Mouse (Mus musculus) adipocyte (in vitro differentiated cells): ENCODE data around the gene Fam20b.
"Not testable (repeated sequence)": the region's sequence is repeated elsewhere in the genome, so short reads cannot be mapped to it uniquely, and the experiment has no call there.

Experiments used
- DNase-seq: peaks from one replicate; pipeline ENCODE4 v3.0.0-alpha.2; 2016; ENCODE audit warnings: low spot score

Gene Fam20b

GRCm38 (mm10) chr1:156671921-156672320 is 47.0 kb downstream of the Fam20b start:
- no peak for DNase-seq

DNA sequence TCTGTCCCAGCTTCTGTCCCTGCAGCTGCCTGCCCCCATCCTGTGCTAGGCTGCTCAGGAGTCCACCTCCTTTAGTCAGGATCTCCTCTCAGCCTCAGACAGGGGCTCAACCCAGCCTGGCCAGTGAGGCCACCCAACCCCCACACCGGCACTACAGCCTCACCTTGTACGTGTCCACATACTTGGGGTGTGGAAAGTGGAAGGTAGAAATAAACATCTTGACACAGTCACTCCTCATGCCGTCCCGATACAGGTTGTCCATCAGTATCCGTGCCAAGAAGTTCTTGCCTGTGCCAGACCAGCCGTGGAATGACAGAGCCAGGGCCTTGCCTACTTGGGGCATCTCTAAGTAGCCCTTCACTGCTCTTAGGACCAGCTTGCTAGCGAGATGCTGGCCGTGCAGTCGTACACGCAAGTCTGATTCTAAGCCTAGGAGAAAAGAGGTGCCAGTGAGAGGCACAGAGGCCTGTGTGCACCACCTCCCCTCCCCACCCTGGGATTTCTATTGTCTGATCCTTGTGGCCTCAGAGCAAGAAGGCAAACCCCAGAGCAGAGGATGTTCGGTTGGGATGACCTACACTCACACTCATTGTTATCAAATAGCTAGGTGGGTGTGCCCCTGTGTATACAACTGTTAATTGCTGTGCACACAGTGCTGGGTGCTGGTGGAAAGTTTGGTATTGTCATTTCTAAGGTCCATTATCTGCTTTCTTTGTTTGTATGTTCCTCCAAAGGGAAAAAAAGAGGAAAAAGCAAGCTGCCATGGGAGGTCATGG is 49.5 kb downstream of the Fam20b start:
- DNase-seq: no peak

- no peak for DNase-seq
These were observed 50.3 kb downstream of the Fam20b start for GRCm38 (mm10) chr1:156668602-156669001.

DNA sequence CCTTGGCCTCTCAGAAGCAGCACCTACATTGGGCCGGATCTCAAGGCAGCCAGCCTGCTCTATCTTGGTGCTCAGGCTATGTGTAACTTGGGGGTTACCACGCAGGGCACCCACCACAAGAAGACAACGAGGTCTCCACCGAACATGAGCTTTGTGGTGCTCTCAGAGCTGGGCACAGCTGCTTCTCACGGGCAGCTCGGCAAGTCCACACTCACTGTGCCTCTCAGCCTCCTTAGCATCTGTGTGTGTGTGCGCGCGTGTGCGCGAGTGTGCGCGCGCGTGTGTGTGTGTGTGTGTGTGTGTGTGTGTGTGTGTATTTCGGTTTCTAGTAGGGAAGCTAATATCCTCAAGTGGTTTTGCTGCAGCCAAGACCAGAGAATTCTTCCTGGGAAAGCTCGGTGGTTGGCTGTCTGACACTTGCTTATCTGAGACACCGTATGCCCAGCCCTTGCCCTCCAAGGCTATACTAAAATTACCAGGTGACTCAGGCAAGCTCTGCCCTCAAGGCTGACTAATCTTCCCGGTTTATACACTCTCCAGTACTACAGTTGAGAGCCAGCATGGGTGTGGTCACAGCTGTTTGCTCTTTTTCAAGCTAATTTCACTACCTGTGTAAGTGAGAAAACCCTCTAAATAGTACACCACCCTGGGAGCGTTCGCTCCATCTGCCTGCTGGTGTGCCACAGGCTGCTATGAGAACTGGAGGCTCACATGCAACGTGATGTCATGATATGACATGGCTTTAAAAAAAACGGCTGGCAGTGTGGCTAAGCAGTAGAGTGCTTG is 51.6 kb downstream of the Fam20b start:
- DNase-seq: no peak

DNA sequence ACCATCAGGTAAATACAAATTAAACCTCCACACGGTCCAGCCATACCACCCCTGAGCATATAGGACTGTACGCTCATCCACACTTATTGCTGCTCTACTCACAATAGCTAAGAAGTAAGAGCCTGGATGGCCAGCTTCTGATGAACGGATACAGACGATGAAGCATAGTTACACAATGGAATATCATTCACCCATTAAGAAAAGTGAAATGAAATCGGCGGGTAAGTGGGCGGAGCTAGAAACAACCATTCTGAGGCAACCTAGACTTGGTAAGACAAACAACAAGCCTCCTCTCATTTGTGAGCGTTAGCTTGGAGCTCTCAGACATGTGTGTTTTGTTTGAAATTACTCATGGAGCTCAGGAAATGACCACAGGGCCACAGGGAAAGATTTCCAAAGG is 53.1 kb downstream of the Fam20b start:
- no peak for DNase-seq

- DNase-seq: not testable (repeated sequence)
These were observed 58.1 kb downstream of the Fam20b start for GRCm38 (mm10) chr1:156660660-156661236.

DNA sequence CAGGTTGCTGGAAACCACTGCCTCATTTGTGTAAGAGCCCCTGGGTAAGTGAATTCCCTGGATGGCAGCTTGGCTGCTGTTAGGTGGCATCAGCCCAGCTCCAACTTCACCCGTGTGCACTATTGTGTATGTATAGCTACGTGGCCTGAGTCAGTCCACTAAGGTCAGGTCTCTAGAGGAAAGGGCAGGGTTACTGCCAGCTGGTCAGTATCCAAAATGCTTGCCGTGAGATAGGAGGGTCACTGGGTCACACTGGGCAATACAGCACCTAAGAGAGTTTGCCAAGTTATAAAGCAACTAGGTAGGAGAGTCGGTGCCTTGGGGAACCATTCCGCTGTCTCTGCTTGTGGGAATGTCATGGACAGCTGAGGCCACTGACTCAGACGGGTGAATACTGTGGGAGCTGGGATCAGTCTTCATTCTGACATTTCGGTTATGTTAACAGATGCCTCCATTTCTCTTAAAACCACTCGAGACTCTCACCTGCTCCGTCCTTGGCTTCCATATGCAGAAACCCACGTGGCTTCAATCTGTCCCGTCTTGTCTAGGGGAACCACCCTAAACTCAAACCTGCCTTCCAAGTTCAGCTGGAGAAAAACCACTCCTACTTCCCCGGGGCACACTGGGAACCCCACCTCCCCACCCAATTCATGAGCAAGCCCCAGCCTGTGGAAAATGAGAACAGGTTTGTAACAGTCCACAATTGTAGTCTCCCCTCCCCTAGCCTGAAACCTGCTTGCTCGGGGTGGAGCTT is 58.8 kb downstream of the Fam20b start:
- DNase-seq: peak; percentile 56

- peak; percentile 68 for DNase-seq
These were observed 60.2 kb downstream of the Fam20b start for GRCm38 (mm10) chr1:156658676-156659075.

DNA sequence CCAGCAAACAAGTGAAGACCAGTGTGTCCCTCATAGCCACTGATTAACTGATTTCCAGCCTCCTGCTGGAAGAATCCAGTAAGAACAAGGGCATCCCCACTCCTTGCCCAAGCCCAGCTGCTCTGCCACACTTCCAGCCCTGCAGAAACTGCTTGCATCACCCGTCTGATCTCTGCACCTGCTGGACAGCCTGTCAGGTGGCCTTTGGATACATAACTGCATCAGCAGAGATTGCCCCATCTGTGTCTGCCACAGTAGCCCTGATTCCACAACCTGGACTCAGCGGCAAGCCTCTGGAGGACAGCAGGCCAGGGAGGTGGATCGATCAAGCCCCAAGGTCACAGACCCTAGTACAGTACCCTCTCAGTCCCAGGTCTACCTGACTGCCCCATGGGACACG is 61.4 kb downstream of the Fam20b start:
- no peak for DNase-seq

DNA sequence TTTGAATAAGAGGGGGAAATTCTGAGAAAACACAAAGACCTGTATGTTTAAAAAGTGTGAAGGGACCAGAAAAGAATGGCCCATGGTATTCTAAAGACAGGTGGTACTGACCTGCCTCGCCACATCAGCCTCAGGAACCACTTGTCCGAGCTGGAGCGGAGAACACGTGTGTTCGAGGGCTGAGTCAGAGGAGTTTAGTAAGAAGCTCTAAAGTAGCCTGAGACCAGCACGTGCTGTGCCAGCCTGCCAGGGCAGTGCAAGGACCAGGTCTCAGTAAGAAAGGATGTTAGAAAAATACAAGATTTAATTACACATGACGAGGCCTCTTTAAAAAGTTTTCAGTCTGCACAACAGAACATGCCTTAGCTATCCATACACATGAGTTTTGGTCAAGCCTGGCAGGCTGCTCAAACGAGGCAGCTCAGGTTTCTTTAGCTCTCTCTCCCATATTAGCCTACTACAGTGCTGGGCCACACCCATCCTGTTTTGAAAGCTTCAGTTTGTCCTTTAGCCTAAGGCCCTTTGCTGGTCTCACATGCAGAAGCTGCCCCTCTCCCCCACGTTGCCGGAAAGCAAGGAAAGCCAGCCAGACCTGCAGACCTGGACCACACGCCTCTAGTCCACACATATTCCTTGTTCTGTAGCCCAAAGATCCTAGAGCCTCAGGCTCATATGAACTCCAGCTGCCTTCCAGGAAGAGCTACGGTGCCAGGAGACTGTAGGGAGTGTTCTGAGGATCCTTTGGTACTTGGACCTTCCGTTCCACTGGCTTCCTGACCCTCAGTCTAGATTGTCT is 64.0 kb downstream of the Fam20b start:
- DNase-seq: peak; percentile 29

- DNase-seq: no peak
These were observed 66.6 kb downstream of the Fam20b start for GRCm38 (mm10) chr1:156652189-156652822.

- no peak for DNase-seq
These were observed 68.3 kb downstream of the Fam20b start for GRCm38 (mm10) chr1:156650631-156651030.

DNA sequence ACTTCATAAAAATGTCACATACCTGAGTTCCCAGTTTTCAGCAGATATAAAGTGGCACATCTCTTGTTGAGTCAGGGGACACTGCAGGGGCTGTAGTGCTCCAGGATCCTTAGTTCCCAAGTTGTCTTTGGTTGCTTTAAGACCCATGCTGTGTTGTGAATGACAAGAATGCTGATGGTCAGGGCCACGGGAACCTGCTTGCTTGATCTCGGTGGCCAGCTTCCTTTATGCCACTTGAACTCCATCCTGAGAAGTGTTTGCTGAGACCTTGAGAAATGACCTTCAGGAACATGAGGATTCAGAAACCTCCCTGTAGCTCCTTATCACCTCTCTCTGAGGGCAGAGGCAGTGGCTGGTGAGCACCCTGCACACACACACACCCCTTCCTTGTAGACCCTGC is 70.2 kb downstream of the Fam20b start:
- no peak for DNase-seq

- no peak for DNase-seq
These were observed 72.9 kb downstream of the Fam20b start for GRCm38 (mm10) chr1:156645971-156646370.

DNA sequence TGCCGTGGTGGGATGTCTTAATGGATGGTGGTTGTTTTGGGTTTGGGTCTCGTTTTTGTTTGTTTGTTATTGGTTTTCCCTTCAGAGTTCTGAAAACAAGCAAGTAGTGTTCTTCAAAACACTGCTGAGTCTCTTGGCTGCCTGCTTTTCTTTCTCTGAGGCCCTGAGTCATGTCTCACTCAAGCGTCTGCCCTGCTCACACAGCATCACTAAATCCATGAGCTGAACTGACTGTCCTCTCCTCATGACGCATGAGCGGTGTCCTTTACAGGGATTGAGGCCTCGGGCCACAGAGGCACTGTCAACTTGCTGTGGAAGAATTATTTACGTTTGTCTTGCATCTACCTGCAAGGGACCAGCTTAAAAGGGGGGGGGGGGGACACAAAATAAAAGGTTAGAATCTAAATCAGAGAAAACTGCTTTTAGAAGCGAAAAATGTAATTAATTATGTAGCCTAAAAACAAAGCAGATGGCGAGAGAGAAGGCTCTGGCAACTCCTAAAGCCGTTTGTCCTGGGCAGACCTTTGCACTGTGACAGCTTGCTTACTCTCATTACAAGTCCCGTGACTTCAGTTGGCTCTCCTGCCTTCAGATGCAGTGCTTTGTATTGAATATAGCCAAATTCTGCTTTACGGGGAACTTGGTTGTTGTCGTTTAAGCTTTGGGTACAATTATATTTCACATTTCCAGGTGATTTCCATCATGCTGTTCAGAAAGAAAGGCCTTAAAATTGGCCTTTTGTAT is 73.9 kb downstream of the Fam20b start:
- no peak for DNase-seq

GRCm38 (mm10) chr1:156644061-156644460 is 74.8 kb downstream of the Fam20b start:
- DNase-seq: no peak

DNA sequence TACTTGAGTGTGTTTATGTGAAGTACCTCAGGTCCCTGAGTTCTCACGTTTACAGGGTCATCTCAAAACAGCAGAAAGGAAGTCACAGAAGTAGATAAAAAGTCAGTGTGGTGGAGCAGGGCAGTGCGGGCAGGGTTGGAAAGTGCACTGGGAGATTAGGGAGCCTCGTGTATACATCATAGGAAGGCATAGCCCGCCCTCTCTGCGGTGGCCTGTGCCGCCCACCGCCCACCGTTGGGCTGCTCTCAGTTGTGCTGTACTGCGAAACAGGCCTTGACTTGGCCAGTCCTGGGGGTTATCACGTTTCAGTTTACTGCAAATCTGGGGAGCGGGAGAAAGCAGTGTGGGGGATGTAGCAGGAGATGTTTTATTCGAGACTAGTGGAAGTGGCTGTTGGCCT is 76.1 kb downstream of the Fam20b start:
- DNase-seq: no peak

DNA sequence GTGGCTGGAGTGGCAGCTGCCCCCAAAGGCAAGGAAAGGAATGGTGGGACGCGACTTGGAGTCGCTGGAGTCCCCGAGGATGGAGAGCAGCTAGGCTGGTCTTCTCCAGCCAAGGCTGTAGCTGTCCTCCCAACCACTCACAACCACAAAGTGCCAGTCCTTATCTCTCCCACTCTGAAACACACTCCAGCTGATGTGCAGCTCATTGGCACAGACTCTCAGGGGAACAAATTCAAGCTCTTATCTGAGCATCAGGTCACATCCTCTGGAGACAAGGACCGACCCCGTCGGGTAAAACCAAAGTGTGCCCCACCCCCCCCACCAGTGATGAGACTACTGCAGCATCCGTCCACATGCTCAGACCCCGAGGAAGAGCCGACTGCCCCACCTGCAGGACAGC is 77.1 kb downstream of the Fam20b start:
- DNase-seq: no peak

DNA sequence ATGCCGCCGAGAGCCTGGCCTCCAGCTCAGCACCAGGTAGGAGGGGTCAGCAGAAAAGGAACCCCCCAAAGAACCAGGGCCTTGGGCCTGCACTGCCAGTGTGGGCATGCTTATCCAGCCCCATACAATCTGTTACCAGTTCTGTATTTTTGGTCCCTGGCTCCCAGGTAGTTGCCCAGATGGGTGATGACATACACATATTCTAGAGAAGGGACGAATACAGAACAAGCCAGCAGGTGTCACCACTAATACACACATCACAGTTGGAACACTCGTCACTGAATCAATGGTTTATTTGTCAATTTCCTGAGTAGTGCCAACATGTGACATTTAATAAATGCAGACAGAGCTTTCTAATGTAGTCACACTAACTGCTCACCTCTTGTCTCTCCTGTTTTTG is 78.3 kb downstream of the Fam20b start:
- no peak for DNase-seq

DNA sequence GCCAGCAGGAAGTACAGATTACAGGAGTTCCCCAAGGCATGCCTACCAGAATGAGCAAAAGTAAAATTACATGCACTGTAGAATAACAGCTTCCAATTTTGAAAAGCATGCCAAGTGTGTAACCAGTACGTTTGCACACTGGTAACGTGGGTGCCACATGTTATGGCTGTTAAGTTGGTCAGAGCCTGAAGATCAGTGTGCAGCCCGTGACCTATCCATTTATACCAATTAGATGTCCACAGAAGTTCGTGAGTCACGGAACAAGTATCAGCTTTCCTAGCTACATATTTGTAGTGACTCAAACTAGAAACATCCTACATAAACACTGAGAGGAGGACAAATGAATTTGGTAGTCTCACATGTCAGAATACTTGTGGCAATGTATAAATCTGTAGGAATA is 79.4 kb downstream of the Fam20b start:
- no peak for DNase-seq
